Mouse (Mus musculus) embryonic facial prominence, embryonic 11.5 days (tissue): ENCODE results near the gene Baz1a. TPM values are rescaled to one million over a fixed set of nuclear protein-coding genes. Genes with fewer than 3 reads are reported as not detected.
"Not testable (repeated sequence)": the region's sequence is repeated elsewhere in the genome, so short reads cannot be mapped to it uniquely, and the experiment has no call there.

Experiments used
- ATAC-seq: fragments of 200-750 bp; cut with Nextera tagmentation; replicated peaks from 2 replicates; pipeline ENCODE4 v1.8.0; 2017; ENCODE audit warnings: low read depth; ENCODE audit not compliant: insufficient number of reproducible peaks, low FRiP score, low TSS enrichment
- DNase-seq: peaks from one replicate; pipeline ENCODE4 v3.0.0-alpha.2; 2015; ENCODE audit warnings: low spot score
- H3K27ac ChIP-seq: fragments of 300-500 bp; sonication (generic); replicated peaks from 2 replicates; pipeline ENCODE4 v1.5.1; 2014; ENCODE audit warnings: mild to moderate bottlenecking, low read depth, low read length, control low read depth
- H3K27me3 ChIP-seq: fragments of 300-500 bp; sonication (generic); 2 replicates; pipeline ENCODE4 v1.6.1; 2014; ENCODE audit warnings: mild to moderate bottlenecking, low read length, moderate library complexity, mixed read lengths; ENCODE audit not compliant: control insufficient read depth, insufficient read depth
- H3K36me3 ChIP-seq: fragments of 300-500 bp; sonication (generic); replicated peaks from 2 replicates; pipeline ENCODE4 v1.6.1; 2014; ENCODE audit warnings: low read depth, mild to moderate bottlenecking, low read length, moderate library complexity, mixed read lengths; ENCODE audit not compliant: control insufficient read depth, insufficient read depth
- H3K4me1 ChIP-seq: fragments of 300-500 bp; sonication (generic); 2 replicates; pipeline ENCODE4 v1.6.1; 2014; ENCODE audit warnings: low read length, mixed read lengths; ENCODE audit not compliant: control insufficient read depth, insufficient read depth
- H3K4me2 ChIP-seq: fragments of 300-500 bp; sonication (generic); 2 replicates; pipeline ENCODE4 v1.6.1; 2014; ENCODE audit warnings: low read depth, mild to moderate bottlenecking, control low read depth, low read length, moderate library complexity
- H3K4me3 ChIP-seq: fragments of 300-500 bp; sonication (generic); 2 replicates; pipeline ENCODE4 v1.5.1; 2014; ENCODE audit warnings: low read depth, low read length, control low read depth
- H3K9ac ChIP-seq: fragments of 300-500 bp; sonication (generic); replicated peaks from 2 replicates; pipeline ENCODE4 v1.6.1; 2014; ENCODE audit warnings: mild to moderate bottlenecking, control low read depth, low read length
- H3K9me3 ChIP-seq: fragments of 300-500 bp; sonication (generic); replicated peaks from 2 replicates; pipeline ENCODE4 v1.6.1; 2016; ENCODE audit warnings: mild to moderate bottlenecking, low read length, inconsistent platforms, mixed read lengths; ENCODE audit not compliant: control insufficient read depth
- WGBS: fragments of 180-500 bp; shearing (Covaris S2); extraction: QIAGEN DNeasy Blood & Tissue Kit; methylation state at CpG from one replicate; pipeline ENCODE4 v1.1.7; 2014; 5-methylcytosine and 5-hydroxymethylcytosine counted together
- polyA plus RNA-seq: library from polyadenylated mRNA; unstranded; fragments of >200 nt; fragmentation: Nextera tagmentation; extraction: Ambion mirVana; gene quantifications from 2 replicates; pipeline ENCODE4 v1.2.1, GENCODE M21; 2014

Baz1a gene
- polyA plus RNA-seq, 1 experiment from 2014 or later, result 35.6 TPM

DNA sequence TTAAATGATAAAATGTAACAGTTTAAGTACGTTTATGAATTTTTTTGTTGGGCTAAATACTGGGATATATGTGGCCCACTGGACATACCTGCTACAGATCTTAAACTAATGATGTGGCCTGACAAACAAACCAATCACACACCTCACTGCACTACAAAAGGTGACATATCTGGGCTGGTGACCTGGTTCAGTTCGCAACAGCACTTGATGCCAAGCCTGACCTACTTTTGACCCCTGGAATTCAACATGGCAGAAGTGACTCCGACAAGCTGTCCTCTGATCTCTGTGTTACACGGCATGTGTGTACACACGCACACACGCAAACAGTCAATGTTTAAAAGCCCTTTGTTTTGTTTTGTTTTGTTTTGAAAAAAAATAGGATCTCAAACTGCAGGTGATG is 68.0 kb downstream of the Baz1a start:
- Histone ChIP-seq H3K4me3 (no peak overlapping the region), H3K9me3 (no peaks in the 10 kb centered on the region), H3K4me2 (no peak overlapping the region), H3K27me3 (no peaks in the 10 kb centered on the region), H3K9ac (no peak overlapping the region), H3K27ac (no peak overlapping the region), H3K4me1 (no peaks in the 10 kb centered on the region), H3K36me3 (no peaks in the 10 kb centered on the region)
- WGBS, result 85% methylated on average over 6 of the region's 6 CpGs
- ATAC-seq (no peak), DNase-seq (no peak)

DNA sequence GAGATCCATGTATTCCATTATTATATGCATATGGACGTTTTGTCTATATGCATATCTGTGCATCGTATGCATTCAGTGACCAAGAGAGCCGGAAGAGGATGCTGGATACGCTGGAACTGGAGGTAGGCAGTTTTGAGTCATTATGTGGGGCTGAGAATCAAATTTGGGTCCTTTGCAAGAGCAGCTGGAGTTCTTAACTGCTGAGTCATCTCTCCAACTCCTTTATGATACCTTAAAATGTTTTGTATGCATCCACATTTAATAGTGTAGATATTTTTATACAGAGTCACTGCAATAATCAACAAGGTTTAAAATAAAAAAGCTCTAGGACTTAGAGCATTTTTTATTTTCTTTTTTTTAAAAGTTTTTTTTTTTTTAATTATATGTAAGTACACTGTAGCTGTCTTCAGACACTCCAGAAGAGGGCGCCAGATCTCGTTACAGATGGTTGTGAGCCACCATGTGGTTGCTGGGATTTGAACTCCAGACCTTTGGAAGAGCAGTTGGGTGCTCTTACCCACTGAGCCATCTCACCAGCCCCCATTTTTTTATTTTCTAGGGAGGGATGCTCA is 71.5 kb downstream of the Baz1a start:
- not testable (repeated sequence) for H3K4me3 ChIP-seq, H3K9me3 ChIP-seq, ATAC-seq, H3K4me2 ChIP-seq, H3K9ac ChIP-seq, H3K27ac ChIP-seq, DNase-seq, H3K36me3 ChIP-seq, H3K27me3 ChIP-seq, H3K4me1 ChIP-seq
- 84% methylated on average over 6 of the region's 6 CpGs for WGBS

DNA sequence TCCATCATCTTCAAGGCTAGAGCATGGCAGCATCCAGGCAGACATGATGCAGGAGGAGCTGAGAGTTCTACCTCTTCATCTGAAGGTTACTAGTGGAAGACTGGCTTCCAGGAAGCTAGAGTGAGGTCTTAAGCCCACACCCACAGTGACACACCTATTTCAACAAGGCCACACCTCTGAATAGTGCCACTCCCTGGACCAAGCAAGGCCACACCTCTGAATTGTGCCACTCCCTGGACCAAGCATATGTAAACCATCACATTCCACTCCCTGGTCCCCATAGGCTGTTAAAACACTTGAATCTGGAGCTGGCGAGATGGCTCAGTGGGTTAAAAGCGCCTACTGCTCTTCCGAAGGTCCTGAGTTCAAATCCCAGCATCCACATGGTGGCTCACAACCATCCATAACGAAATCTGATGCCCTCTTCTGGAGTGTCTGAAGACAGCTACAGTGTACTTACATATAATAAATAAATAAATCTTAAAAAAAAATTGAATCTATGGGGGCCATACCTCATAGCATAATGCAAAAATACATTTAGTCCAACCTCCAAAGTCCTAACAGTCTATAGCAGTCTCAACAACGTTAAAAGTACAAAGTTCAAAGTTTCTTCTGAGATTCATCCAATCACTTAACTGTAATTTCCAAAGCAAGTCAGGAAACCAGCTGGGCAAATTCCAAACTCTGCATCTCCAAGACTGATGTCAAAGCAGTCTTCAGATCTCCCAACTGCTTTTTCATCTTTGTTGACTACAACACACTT is 76.4 kb downstream of the Baz1a start:
- not testable (repeated sequence) for DNase-seq, ATAC-seq, H3K9me3 ChIP-seq, H3K27me3 ChIP-seq, H3K36me3 ChIP-seq, H3K27ac ChIP-seq, H3K4me2 ChIP-seq, H3K4me1 ChIP-seq, H3K4me3 ChIP-seq, H3K9ac ChIP-seq
- WGBS, result 92% methylated on average over 5 of the region's 5 CpGs

DNA sequence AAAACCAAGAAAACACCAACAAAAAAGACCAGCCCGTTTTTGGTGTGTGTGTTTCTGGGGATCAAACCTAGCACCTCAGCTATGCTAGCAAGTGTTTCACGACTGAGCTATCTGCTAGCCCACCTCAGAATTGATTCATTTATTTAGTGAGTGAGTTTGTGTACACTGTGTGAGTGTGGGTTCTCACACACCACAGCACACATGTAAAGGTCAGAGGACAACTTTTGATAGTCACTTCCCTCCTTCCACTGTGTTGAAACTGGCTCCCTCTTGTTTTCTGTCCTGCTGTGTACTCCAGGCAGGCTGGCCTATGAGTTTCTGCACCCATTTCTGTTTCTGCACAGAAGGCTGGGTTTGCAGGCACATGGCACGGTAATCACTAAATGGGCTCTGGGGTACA is 103.8 kb downstream of the Baz1a start:
- no peaks in the 10 kb centered on the region for H3K27me3 ChIP-seq
- no peak for DNase-seq
- H3K4me3 ChIP-seq, result no peak overlapping the region
- no peak overlapping the region for H3K27ac ChIP-seq
- 86% methylated on average over 3 of the region's 3 CpGs for WGBS
- no peaks in the 10 kb centered on the region for H3K4me1 ChIP-seq
- H3K9ac ChIP-seq, result no peak overlapping the region
- no peak for ATAC-seq
- H3K36me3 ChIP-seq, result peaks cover 2% of the 10 kb centered on the region; the same call in 1 of the 2 replicates
- no peak overlapping the region for H3K4me2 ChIP-seq
- H3K9me3 ChIP-seq, result no peaks in the 10 kb centered on the region

DNA sequence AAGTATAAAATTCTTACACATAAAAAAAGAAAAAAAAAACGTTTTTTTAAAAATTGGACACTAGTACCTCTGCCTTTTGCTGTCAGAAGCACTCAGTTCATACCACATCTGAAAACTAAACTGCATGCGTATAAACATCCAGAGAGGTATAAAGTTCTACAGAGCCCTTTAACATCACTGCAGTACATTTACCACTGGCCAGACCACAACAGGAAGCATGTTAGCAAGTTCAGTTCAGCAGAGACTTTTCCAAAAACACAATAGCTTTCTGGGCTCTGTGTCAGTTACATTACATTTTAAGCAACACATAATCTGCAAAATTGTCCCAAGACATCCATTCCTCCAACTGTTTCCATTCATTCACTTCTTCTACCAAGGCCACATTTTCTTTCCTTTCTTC is 121.6 kb downstream of the Baz1a start:
- not testable (repeated sequence) for DNase-seq, H3K4me1 ChIP-seq, H3K4me3 ChIP-seq, H3K4me2 ChIP-seq, H3K36me3 ChIP-seq, H3K27ac ChIP-seq, H3K27me3 ChIP-seq, H3K9ac ChIP-seq, ATAC-seq, H3K9me3 ChIP-seq
- 30% methylated on average over 1 of the region's 2 CpGs for WGBS

DNA sequence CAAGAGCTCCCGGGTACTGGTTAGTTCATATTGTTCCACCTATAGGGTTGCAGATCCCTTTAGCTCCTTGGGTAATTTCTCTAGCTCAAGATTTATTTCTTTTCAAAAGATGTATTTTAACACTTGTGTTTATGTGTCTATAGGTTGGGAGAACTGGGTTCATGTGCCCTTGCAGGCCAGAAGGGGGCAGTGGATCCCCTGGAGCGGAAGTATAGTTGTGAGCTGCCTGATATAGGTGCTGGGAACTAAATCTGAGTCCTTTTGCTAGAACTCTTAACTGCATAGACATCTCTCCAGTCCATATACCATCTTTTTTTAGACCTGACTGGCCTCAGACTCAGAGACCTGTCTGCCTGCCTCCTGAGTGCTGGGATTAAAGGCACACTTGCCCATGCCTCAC is 123.7 kb downstream of the Baz1a start:
- Histone ChIP-seq H3K36me3 (no peaks in the 10 kb centered on the region), H3K27me3 (no peaks in the 10 kb centered on the region), H3K4me1 (no peaks in the 10 kb centered on the region), H3K4me3 (no peak overlapping the region), H3K9ac (no peak overlapping the region), H3K4me2 (no peak overlapping the region), H3K27ac (no peak overlapping the region), H3K9me3 (no peaks in the 10 kb centered on the region)
- DNase-seq (no peak), ATAC-seq (no peak)
- 89% methylated on average over 2 of the region's 2 CpGs for WGBS

DNA sequence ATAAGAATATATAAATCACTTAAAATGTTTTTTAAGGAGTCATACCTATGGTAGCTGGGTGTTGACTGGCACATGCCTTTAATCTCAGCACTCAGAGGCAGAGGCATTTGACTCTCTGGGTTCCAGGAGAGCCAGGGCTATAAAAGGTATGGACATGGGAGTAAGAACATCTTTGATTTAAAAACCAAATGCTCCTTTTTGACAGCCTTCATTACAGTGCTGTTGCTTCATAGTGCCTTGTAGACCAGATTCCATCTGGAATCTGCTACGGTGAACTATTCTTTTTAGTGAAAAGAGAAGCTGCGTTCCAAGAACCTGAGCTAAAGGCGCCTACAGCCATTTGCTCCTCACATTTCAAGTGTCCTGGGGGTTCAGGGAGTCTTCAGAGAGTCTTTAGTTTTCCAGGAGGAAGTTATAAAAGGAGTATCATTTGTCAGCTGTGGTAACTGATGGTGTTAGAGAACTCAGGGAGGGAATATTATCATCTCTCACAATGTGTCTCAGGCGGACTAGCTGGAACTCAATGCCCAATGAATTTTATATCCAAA is 126.5 kb downstream of the Baz1a start:
- no peak for DNase-seq
- no peaks in the 10 kb centered on the region for H3K36me3 ChIP-seq
- no peaks in the 10 kb centered on the region for H3K4me1 ChIP-seq
- no peak overlapping the region for H3K4me2 ChIP-seq
- H3K27ac ChIP-seq, result no peak overlapping the region
- H3K9me3 ChIP-seq, result no peaks in the 10 kb centered on the region
- no peak overlapping the region for H3K9ac ChIP-seq
- H3K27me3 ChIP-seq, result no peaks in the 10 kb centered on the region
- 82% methylated on average over 4 of the region's 4 CpGs for WGBS
- H3K4me3 ChIP-seq, result no peak overlapping the region
- no peak for ATAC-seq

DNA sequence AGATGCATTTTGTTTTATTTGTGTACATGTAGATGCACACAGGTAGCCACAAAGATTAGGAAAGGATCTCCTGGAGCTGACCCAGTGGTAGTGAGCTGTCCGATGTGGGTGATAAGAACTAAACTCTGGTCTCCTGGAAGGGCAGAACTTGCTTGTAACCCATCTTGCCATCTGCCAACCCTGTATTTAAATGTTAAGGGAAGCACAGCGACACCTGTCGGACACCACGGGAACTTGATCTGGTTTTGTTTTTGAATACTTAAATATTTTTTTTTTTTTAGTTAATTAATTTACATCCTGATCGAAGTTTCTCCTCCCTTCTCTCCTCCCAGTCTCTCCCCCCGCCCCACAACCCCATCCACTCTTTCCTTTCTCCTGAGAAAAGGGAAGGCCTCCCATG is 134.5 kb downstream of the Baz1a start:
- H3K4me3 ChIP-seq, result no peak overlapping the region
- H3K4me1 ChIP-seq, result no peaks in the 10 kb centered on the region
- no peaks in the 10 kb centered on the region for H3K27me3 ChIP-seq
- peak; percentile 80 for DNase-seq
- no peaks in the 10 kb centered on the region for H3K36me3 ChIP-seq
- H3K27ac ChIP-seq, result no peak overlapping the region
- H3K4me2 ChIP-seq, result no peak overlapping the region
- H3K9ac ChIP-seq, result no peak overlapping the region
- H3K9me3 ChIP-seq, result no peaks in the 10 kb centered on the region
- ATAC-seq, result no peak
- WGBS, result 17% methylated on average over 6 of the region's 6 CpGs
